Mouse (Mus musculus) intestine, postnatal 0 days (tissue): ENCODE data around the gene Cmtm3. TPM values are rescaled to one million over a fixed set of nuclear protein-coding genes. Genes with fewer than 3 reads are reported as not detected.

Experiments used
- ATAC-seq: fragments of 200-750 bp; cut with Nextera tagmentation; 2 replicates; pipeline ENCODE4 v1.8.0; 2017; ENCODE audit warnings: mild to moderate bottlenecking, moderate TSS enrichment, moderate library complexity
- H3K27ac ChIP-seq: fragments of 300-500 bp; sonication (generic); 2 replicates; pipeline ENCODE4 v1.5.1; 2014; ENCODE audit warnings: mild to moderate bottlenecking, low read depth, low read length, moderate library complexity
- H3K27me3 ChIP-seq: fragments of 300-500 bp; sonication (generic); replicated peaks from 2 replicates; pipeline ENCODE4 v1.6.1; 2014; ENCODE audit warnings: low read length, mixed read lengths; ENCODE audit not compliant: control insufficient read depth, insufficient read depth
- H3K36me3 ChIP-seq: fragments of 300-500 bp; sonication (generic); 2 replicates; pipeline ENCODE4 v1.6.1; 2014; ENCODE audit warnings: mild to moderate bottlenecking, moderate library complexity; ENCODE audit not compliant: control insufficient read depth, insufficient read depth
- H3K4me1 ChIP-seq: fragments of 300-500 bp; sonication (generic); replicated peaks from 2 replicates; pipeline ENCODE4 v1.6.1; 2014; ENCODE audit warnings: antibody characterized with exemption, low read length, mixed read lengths; ENCODE audit not compliant: control insufficient read depth, insufficient read depth
- H3K4me2 ChIP-seq: fragments of 300-500 bp; sonication (generic); replicated peaks from 2 replicates; pipeline ENCODE4 v1.6.1; 2014; ENCODE audit warnings: low read depth, mild to moderate bottlenecking, moderate library complexity
- H3K4me3 ChIP-seq: fragments of 300-500 bp; sonication (generic); 2 replicates; pipeline ENCODE4 v1.5.1; 2014; ENCODE audit warnings: low read depth, low read length
- H3K9ac ChIP-seq: fragments of 300-500 bp; sonication (generic); 2 replicates; pipeline ENCODE4 v1.6.1; 2014; ENCODE audit warnings: mild to moderate bottlenecking, low read depth, low read length
- H3K9me3 ChIP-seq: fragments of 300-500 bp; sonication (generic); 2 replicates; pipeline ENCODE4 v1.6.1; 2016; ENCODE audit warnings: mixed run types; ENCODE audit not compliant: control insufficient read depth
- CTCF ChIP-seq: sonication (generic); IDR thresholded peaks from 2 replicates; pipeline ENCODE4 v1.5.1; 2016; ENCODE audit warnings: low read depth, mild to moderate bottlenecking, control low read depth, antibody characterized with exemption, moderate library complexity
- WGBS: fragments of 180-500 bp; shearing (Covaris S2); extraction: QIAGEN DNeasy Blood & Tissue Kit; methylation state at CpG from one replicate; pipeline ENCODE4 v1.1.7; 2014; 5-methylcytosine and 5-hydroxymethylcytosine counted together
- polyA plus RNA-seq: library from polyadenylated mRNA; unstranded; fragments of >200 nt; fragmentation: Nextera tagmentation; extraction: Ambion mirVana; gene quantifications from 2 replicates; pipeline ENCODE4 v1.2.1, GENCODE M21; 2015

Gene Cmtm3
- polyA plus RNA-seq, 1 experiment from 2014 or later = 40.3 TPM

DNA sequence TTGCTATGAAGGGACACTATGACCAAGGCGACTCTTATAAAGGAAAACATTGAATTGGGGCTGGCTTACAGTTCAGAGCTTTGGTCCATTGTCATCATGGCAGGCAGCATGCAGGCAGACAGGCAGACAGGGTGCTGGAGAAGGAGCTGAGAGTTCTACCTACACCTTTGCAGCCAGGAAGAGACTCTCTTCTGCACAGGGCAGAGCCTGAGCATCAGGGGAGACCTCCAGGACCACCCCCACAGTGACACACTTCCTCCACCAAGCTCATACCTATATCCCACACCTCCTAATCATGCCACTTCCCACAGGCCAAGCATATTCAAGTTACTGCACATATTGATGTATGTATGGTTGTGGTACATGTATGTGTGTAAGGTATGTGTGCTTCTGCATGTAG is 2.4 kb upstream of the Cmtm3 start:
- H3K4me2 ChIP-seq = no peak overlapping the region
- 85% methylated on average over 1 of the region's 1 CpGs for WGBS
- no peak for TF ChIP-seq CTCF

DNA sequence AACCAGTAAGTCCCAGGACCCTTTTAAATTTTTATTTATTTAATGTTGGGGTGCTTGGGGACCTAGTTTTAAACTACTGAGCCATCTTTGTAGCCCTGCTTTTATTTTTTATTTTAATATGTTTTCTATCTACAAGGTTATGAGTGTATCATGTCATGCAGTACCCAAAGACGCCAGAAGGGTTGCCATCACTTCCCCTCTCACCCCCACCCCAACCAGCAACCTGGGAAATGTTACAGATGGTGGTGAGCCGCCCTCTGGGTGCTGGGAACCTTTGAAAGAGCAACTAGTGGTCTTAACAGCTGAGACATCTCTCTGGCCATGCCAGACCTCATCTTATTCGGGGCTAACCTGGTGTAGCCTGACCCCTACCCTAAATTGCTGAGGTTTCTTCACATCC is 1.3 kb upstream of the Cmtm3 start:
- no peak for ATAC-seq
- TF ChIP-seq CTCF = peak; percentile 34; the same call in 1 of the 2 replicates
- Histone ChIP-seq H3K9me3 (no peaks in the 10 kb centered on the region), H3K27ac (no peak overlapping the region), H3K4me2 (no peak overlapping the region), H3K36me3 (no peaks in the 10 kb centered on the region), H3K9ac (no peak overlapping the region), H3K27me3 (no peaks in the 10 kb centered on the region), H3K4me3 (no peak overlapping the region), H3K4me1 (0 out of 2 replicates have a peak, but pooled peaks cover 3% of the 10 kb centered on the region)
- WGBS = 43% methylated on average over 3 of the region's 3 CpGs

More for the DNA sequence above, 2.4 kb upstream of the Cmtm3 start:
- no peak for ATAC-seq
- Histone ChIP-seq H3K27me3 (no peaks in the 10 kb centered on the region), H3K36me3 (no peaks in the 10 kb centered on the region), H3K27ac (no peak overlapping the region), H3K4me1 (0 out of 2 replicates have a peak, but pooled peaks cover 3% of the 10 kb centered on the region), H3K9me3 (no peaks in the 10 kb centered on the region), H3K4me3 (no peak overlapping the region), H3K9ac (no peak overlapping the region)

DNA sequence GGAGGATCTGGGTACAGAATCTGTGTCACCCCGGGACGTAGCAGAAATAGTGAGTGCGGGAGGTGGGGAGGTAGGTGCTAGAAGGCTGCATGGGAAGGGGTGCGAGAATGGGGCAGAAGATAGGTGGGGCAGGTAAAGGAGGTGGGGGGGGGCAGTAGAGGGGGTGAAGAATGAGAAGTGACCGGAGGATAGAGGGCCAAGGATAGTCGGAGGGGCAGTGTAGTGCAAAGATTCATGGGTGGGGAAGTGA is 698 bp downstream of the Cmtm3 start:
- peak overlapping the region; percentile 45 for H3K4me3 ChIP-seq
- no peak for ATAC-seq
- H3K4me1 ChIP-seq = 0 out of 2 replicates have a peak, but pooled peaks cover 3% of the 10 kb centered on the region
- no peak for TF ChIP-seq CTCF
- WGBS = 3% methylated on average over 6 of the region's 6 CpGs
- no peaks in the 10 kb centered on the region for H3K9me3 ChIP-seq
- H3K27me3 ChIP-seq = no peaks in the 10 kb centered on the region
- peak overlapping the region; percentile 70 for H3K4me2 ChIP-seq
- H3K9ac ChIP-seq = peak overlapping the region; percentile 56; the same call in 1 of the 2 replicates
- peak overlapping the region; percentile 61 for H3K27ac ChIP-seq
- no peaks in the 10 kb centered on the region for H3K36me3 ChIP-seq

DNA sequence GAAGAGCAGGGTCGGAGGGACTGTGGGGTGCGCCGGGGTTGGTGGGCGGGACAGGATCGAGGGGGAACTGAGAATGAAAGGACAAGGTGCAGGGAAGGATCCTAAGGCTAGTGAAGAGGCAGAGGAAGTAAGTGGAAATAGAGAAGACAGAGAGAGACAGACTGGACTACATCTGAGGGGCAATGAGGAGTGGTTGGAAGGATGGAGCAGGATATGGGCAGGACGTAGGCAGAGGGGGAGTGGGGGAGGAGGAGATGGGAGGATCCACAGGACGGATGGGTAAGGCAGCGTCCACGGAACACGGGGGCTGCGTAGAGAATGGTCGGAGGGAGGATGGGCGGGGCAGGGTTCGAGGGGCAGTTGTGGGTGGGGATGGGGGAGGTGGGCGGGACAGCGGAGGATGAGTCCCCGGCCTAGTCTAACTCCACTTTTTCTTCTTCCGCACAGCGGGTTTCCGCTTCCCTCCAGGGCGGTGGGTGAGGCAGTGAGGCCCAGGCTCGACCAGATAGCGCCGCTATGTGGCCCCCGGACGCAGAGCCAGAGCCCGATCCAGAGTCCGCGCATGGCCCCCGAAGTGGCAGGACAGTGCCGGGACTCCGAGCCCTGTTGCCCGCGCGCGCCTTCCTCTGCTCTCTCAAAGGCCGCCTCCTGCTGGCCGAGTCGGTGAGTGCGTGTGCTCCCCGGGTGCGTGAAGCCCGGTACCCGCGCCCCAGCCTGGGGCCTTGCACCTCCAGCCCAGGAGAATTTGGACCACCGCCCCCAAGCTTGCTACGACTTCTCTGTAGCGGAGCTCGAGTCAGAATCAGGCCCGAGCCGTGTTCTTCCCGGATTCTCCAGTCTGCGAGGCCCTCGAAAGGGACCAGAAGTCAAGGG is 1.3 kb downstream of the Cmtm3 start:
- peak; percentile 84 for TF ChIP-seq CTCF
- under 1% methylated on average over 49 of the region's 54 CpGs for WGBS
- 0 out of 2 replicates have a peak, but pooled peaks cover 3% of the 10 kb centered on the region for H3K4me1 ChIP-seq

DNA sequence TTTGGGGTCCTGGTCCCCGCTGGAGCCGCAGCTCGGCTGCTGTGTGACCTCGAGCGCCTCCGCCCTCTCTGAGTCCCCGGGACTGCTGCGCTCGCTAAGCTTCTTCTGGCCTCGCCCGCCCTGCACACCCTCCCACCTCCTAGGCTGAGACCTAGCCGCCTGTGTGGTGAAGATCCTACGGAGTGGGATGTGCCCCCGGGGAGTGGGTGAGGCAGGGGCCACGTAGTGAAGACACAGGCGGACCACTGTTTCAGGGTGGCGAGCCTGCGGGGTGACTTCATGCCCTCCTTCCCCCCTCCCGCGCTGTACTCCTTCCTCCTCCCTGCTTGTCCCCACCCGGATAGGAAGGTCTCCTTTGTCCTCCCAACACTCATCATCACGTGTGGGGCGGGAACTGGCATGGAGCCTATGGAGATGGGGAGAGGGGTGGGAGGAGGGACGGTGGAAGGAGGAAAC is 1.9 kb downstream of the Cmtm3 start:
- H3K4me3 ChIP-seq = peak overlapping the region; percentile 45

More for the DNA sequence above, 1.3 kb downstream of the Cmtm3 start:
- Histone ChIP-seq H3K9ac (peak overlapping the region; percentile 56), H3K27me3 (no peaks in the 10 kb centered on the region), H3K9me3 (no peaks in the 10 kb centered on the region), H3K27ac (peak overlapping the region; percentile 61), H3K4me3 (peak overlapping the region; percentile 45), H3K36me3 (peaks cover 5% of the 10 kb centered on the region; the same call in 1 of the 2 replicates), H3K4me2 (peak overlapping the region; percentile 70)
- ATAC-seq = peak; percentile 75

DNA sequence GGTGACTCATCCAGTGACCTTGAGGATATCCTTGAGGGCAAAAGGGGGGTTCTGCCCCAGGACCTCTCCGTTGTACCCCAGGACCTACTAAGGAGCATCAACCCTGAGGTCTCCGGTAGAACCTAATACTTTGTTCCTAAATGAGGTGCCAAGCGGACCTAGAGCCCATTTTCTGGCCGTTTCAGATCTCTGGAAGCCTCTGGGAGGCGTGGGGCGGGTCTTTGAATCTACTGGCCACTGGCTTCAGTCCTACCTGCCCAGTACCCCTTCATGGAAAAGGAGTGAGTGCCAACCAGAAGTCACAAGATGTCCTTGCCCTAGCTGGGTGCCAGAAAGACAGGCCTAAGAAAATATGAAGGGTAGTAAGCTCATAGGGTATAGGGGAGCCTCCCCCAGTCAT is 2.5 kb downstream of the Cmtm3 start:
- Histone ChIP-seq H3K27me3 (no peaks in the 10 kb centered on the region), H3K36me3 (peaks cover 6% of the 10 kb centered on the region; the same call in 1 of the 2 replicates), H3K9me3 (no peaks in the 10 kb centered on the region), H3K9ac (no peak overlapping the region), H3K27ac (no peak overlapping the region), H3K4me3 (peak overlapping the region; percentile 45), H3K4me2 (peak overlapping the region; percentile 70), H3K4me1 (0 out of 2 replicates have a peak, but pooled peaks cover 3% of the 10 kb centered on the region)
- ATAC-seq = no peak
- TF ChIP-seq CTCF = no peak
- WGBS = 57% methylated on average over 6 of the region's 6 CpGs

More for the DNA sequence above, 1.9 kb downstream of the Cmtm3 start:
- no peak for TF ChIP-seq CTCF
- ATAC-seq = peak; percentile 59
- Histone ChIP-seq H3K27ac (peak overlapping the region; percentile 61), H3K36me3 (peaks cover 6% of the 10 kb centered on the region; the same call in 1 of the 2 replicates), H3K9me3 (no peaks in the 10 kb centered on the region), H3K9ac (peak overlapping the region; percentile 56), H3K4me2 (peak overlapping the region; percentile 70), H3K4me1 (0 out of 2 replicates have a peak, but pooled peaks cover 3% of the 10 kb centered on the region), H3K27me3 (no peaks in the 10 kb centered on the region)
- 2% methylated on average over 24 of the region's 24 CpGs for WGBS
